Mouse (Mus musculus) cortical plate, adult 2 months (tissue): ENCODE results near the gene Mamdc4.

Experiments used
- CTCF ChIP-seq: fragments of 200-500 bp; IDR thresholded peaks from 2 replicates; pipeline ENCODE4 v1.5.1; 2011; ENCODE audit warnings: mild to moderate bottlenecking, control low read depth, low read length; ENCODE audit not compliant: insufficient read depth; ENCODE audit errors: extremely low read depth
- POLR2A ChIP-seq: fragments of 200-500 bp; IDR thresholded peaks from 2 replicates; pipeline ENCODE4 v1.6.1; 2011; ENCODE audit warnings: mild to moderate bottlenecking, low read length, control low read depth; ENCODE audit not compliant: insufficient read depth; ENCODE audit errors: extremely low read depth

DNA sequence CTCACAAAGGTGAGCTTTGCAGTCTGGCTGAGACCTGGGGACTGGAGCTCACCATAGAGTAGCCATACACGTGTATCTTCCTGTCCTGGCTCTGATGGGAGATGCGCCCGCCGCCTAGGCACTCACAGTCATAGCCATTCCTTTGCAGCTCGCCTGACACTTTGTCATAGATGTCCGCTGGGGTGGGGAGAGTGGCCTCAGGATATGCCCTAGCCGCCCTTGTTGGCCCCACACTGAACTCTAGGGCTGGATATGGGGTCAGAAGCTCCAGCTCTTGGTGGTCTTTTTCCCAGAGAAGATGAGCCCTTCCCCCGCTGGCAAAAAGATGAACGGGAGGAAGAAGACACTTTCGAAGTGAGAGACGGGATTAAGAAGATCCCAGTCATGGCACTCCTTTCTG lies 509 bp downstream of the Mamdc4 start:
- no peak for TF ChIP-seq CTCF
- TF ChIP-seq POLR2A, result no peak
